Comparison of ENCODE assay signal across 16 mouse cellular contexts in genomic region chr6:114842131-114842530, GRCm38 (mm10).
A peak's percentile ranks its signal among the peaks of the same experiment; 100 is the strongest.
DNase-seq lines count a peak whose midpoint lies in the region; ATAC-seq and TF ChIP-seq lines count a peak whose summit lies in the region.
"Had no signal": no experiment of that assay in that cellular context is flagged by ENCODE, and none has a peak within 500 bp of the region (broad histone marks: within the 10 kb centered on the region; RNA-seq: fewer than 3 reads in every experiment).

No protein-coding gene starts in this region.

- no peak overlapping the region for H3K4me2 ChIP-seq in embryonic facial prominence, embryonic 13.5 days
- no peak overlapping the region for H3K4me2 ChIP-seq in limb, embryonic 13.5 days (replicated peaks)
- H3K4me2 ChIP-seq: forebrain, embryonic 13.5 days; midbrain, embryonic 13.5 days had no signal

- peak overlapping the region; percentile 22; the same call in 1 of the 2 replicates for H3K9ac ChIP-seq in embryonic facial prominence, embryonic 13.5 days
- H3K9ac ChIP-seq in limb, embryonic 13.5 days, result no peak overlapping the region
- H3K9ac ChIP-seq: forebrain, embryonic 13.5 days; liver, postnatal 0 days; midbrain, embryonic 13.5 days had no signal

- no peak overlapping the region for H3K4me3 ChIP-seq in gastrocnemius, adult 2 months
- H3K4me3 ChIP-seq in embryonic facial prominence, embryonic 13.5 days, result no peak overlapping the region
- no peak overlapping the region for H3K4me3 ChIP-seq in limb, embryonic 13.5 days
- H3K4me3 ChIP-seq: forebrain, embryonic 13.5 days; midbrain, embryonic 13.5 days had no signal

- peak overlapping the region; percentile 74; the same call in 1 of the 2 replicates for H3K27ac ChIP-seq in gastrocnemius, adult 2 months
- H3K27ac ChIP-seq in embryonic facial prominence, embryonic 13.5 days, result peak overlapping the region; percentile 71
- H3K27ac ChIP-seq in limb, embryonic 13.5 days, result peak overlapping the region; percentile 1; the same call in 1 of the 2 replicates
- H3K27ac ChIP-seq: forebrain, embryonic 13.5 days; midbrain, embryonic 13.5 days had no signal

- DNase-seq in gastrocnemius, adult 2 months, result no peak
- DNase-seq in gastrocnemius, postnatal 25 days, result no peak
- DNase-seq in A20 (ENCODE audit: low read depth, low spot score), result peak; percentile 3
- DNase-seq in natural killer cell, adult 2 months (ENCODE audit: low spot score in 2 of 2), result no peak
- no peak for DNase-seq in urinary bladder, postnatal 10 days (ENCODE audit: low spot score)
- DNase-seq: B cell, adult 2 months; cerebellum, adult 2 months; kidney, adult 8-10 months; left cerebral cortex, postnatal 4 days; liver, postnatal 0 days; thymus, postnatal 36 days had no signal

- H3K36me3 ChIP-seq in embryonic facial prominence, embryonic 13.5 days, result no peaks in the 10 kb centered on the region
- H3K36me3 ChIP-seq in limb, embryonic 13.5 days, result no peaks in the 10 kb centered on the region
- H3K36me3 ChIP-seq: midbrain, embryonic 13.5 days had no signal

- intact Hi-C loops in gastrocnemius, adult 2 months (cut with DNase I), result no loop called here

- peaks cover 53% of the 10 kb centered on the region for H3K4me1 ChIP-seq in embryonic facial prominence, embryonic 13.5 days
- H3K4me1 ChIP-seq in limb, embryonic 13.5 days, result peaks cover 58% of the 10 kb centered on the region

- WGBS in embryonic facial prominence, embryonic 13.5 days, result 44% methylated on average over 3 of the region's 3 CpGs
- 26% methylated on average over 3 of the region's 3 CpGs for WGBS in limb, embryonic 13.5 days

- TF ChIP-seq CTCF in gastrocnemius, adult 2 months (IDR thresholded peaks at IDR 0.05), result no peak

- ATAC-seq in embryonic facial prominence, embryonic 13.5 days (ENCODE audit: insufficient number of reproducible peaks, insufficient read depth, low FRiP score, low TSS enrichment, low read depth), result no peak
- no peak for ATAC-seq in limb, embryonic 13.5 days (ENCODE audit: low FRiP score, low read depth)
- no peak for ATAC-seq in erythroblast, adult 5-6 weeks (replicated peaks; ENCODE audit: low FRiP score, poor library complexity, severe bottlenecking)
- ATAC-seq: forebrain, embryonic 13.5 days; liver, postnatal 0 days; midbrain, embryonic 13.5 days had no signal

- peaks cover 4% of the 10 kb centered on the region; the same call in 1 of the 2 replicates for H3K9me3 ChIP-seq in embryonic facial prominence, embryonic 13.5 days
- peaks cover 7% of the 10 kb centered on the region; the same call in 1 of the 2 replicates for H3K9me3 ChIP-seq in limb, embryonic 13.5 days
- H3K9me3 ChIP-seq: midbrain, embryonic 13.5 days had no signal

- no peaks in the 10 kb centered on the region for H3K27me3 ChIP-seq in embryonic facial prominence, embryonic 13.5 days
- no peaks in the 10 kb centered on the region for H3K27me3 ChIP-seq in limb, embryonic 13.5 days
- H3K27me3 ChIP-seq: forebrain, embryonic 13.5 days; midbrain, embryonic 13.5 days had no signal

Comparison
In these comparisons a context has a peak if more than half of its experiments do, and no peak if none do; other contexts are left out.
1. H3K27ac ChIP-seq: peak in every context shown above with its lines; median percentile 74 in gastrocnemius, adult 2 months; 71 in embryonic facial prominence, embryonic 13.5 days; 1 in limb, embryonic 13.5 days.